Mouse (Mus musculus): ENCODE measurements around the gene Nrm. TPM values are rescaled to one million over a fixed set of nuclear protein-coding genes. Genes with fewer than 3 reads are reported as not detected.
A peak's percentile ranks its signal among the peaks of the same experiment; 100 is the strongest.

Gene Nrm
- total and polyA plus RNA-seq, 2 experiments from 2014 or later = 11.8 to 12.1 TPM

GRCm38 (mm10) chr17:35903343-35903991, 42.3 kb downstream of the Nrm start:
- 89% methylated on average over 9 of the region's 9 CpGs for WGBS
- Histone ChIP-seq H3K4me2 (ENCODE audit: low read depth, low read length, poor library complexity, severe bottlenecking) (no peak overlapping the region), H3K27ac (ENCODE audit: low read depth, low read length) (no peak overlapping the region), H3K4me3 (ENCODE audit: low read depth, low read length) (no peak overlapping the region), H3K27me3 (ENCODE audit: insufficient read depth, low read length) (no peaks in the 10 kb centered on the region), H3K4me1 (ENCODE audit: insufficient read depth, low read length) (peaks cover 2% of the 10 kb centered on the region), H3K9ac (replicated peaks; ENCODE audit: low read length, poor library complexity, severe bottlenecking) (no peak overlapping the region), H3K36me3 (ENCODE audit: insufficient read depth, low read length) (peaks cover 56% of the 10 kb centered on the region), H3K9me3 (ENCODE audit: low read length) (no peaks in the 10 kb centered on the region)
- no peak for TF ChIP-seq CTCF (IDR thresholded peaks at IDR 0.05)
- DNase-seq (ENCODE audit: low spot score) (peak; percentile 33), ATAC-seq (ENCODE audit: low FRiP score) (no peak)

DNA sequence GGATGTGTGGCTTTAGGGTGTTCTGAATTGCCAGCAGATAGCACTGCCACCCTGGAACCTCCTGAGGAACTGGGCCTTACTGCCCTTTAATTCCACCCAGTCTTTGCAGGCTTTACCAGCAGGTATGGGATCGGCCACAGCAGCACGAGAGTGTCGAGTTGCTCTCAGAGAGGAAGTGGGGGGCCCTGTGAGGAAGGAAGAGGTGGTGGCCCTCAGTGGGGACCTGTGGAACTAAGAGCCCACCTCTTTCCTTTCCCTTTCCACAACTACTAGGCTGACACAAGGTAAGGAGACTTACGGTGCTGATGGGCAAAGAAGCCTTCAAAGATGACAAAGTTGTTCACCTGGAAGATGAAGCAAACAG, 42.9 kb downstream of the Nrm start:
- Histone ChIP-seq H3K9ac (replicated peaks; ENCODE audit: low read length, poor library complexity, severe bottlenecking) (no peak overlapping the region), H3K9me3 (ENCODE audit: low read length) (no peaks in the 10 kb centered on the region), H3K4me2 (ENCODE audit: low read depth, low read length, poor library complexity, severe bottlenecking) (no peak overlapping the region), H3K36me3 (ENCODE audit: insufficient read depth, low read length) (peaks cover 56% of the 10 kb centered on the region), H3K27me3 (ENCODE audit: insufficient read depth, low read length) (no peaks in the 10 kb centered on the region), H3K27ac (ENCODE audit: low read depth, low read length) (no peak overlapping the region), H3K4me3 (ENCODE audit: low read depth, low read length) (no peak overlapping the region), H3K4me1 (ENCODE audit: insufficient read depth, low read length) (peaks cover 7% of the 10 kb centered on the region)
- no peak for TF ChIP-seq CTCF (IDR thresholded peaks at IDR 0.05)
- 83% methylated on average over 4 of the region's 4 CpGs for WGBS
- DNase-seq (ENCODE audit: low spot score) = no peak
- no peak for ATAC-seq (ENCODE audit: low FRiP score)

GRCm38 (mm10) chr17:35905587-35905986, 44.5 kb downstream of the Nrm start:
- Histone ChIP-seq H3K4me2 (ENCODE audit: low read depth, low read length, poor library complexity, severe bottlenecking) (no peak overlapping the region), H3K27ac (ENCODE audit: low read depth, low read length) (no peak overlapping the region), H3K36me3 (ENCODE audit: insufficient read depth, low read length) (peaks cover 46% of the 10 kb centered on the region), H3K9ac (replicated peaks; ENCODE audit: low read length, poor library complexity, severe bottlenecking) (no peak overlapping the region), H3K4me3 (ENCODE audit: low read depth, low read length) (no peak overlapping the region), H3K27me3 (ENCODE audit: insufficient read depth, low read length) (no peaks in the 10 kb centered on the region), H3K9me3 (ENCODE audit: low read length) (no peaks in the 10 kb centered on the region), H3K4me1 (ENCODE audit: insufficient read depth, low read length) (peaks cover 8% of the 10 kb centered on the region)
- WGBS = 100% methylated on average over 1 of the region's 1 CpGs
- TF ChIP-seq CTCF (IDR thresholded peaks at IDR 0.05) = no peak
- no peak for ATAC-seq (ENCODE audit: low FRiP score)
- no peak for DNase-seq (ENCODE audit: low spot score)

- ATAC-seq (ENCODE audit: low FRiP score) (no peak), DNase-seq (ENCODE audit: low spot score) (no peak)
- Histone ChIP-seq H3K9ac (replicated peaks; ENCODE audit: low read length, poor library complexity, severe bottlenecking) (no peak overlapping the region), H3K9me3 (ENCODE audit: low read length) (no peaks in the 10 kb centered on the region), H3K27me3 (ENCODE audit: insufficient read depth, low read length) (no peaks in the 10 kb centered on the region), H3K36me3 (ENCODE audit: insufficient read depth, low read length) (peaks cover 30% of the 10 kb centered on the region), H3K27ac (ENCODE audit: low read depth, low read length) (no peak overlapping the region), H3K4me3 (ENCODE audit: low read depth, low read length) (no peak overlapping the region), H3K4me1 (ENCODE audit: insufficient read depth, low read length) (peaks cover 8% of the 10 kb centered on the region), H3K4me2 (ENCODE audit: low read depth, low read length, poor library complexity, severe bottlenecking) (no peak overlapping the region)
- WGBS = 81% methylated on average over 2 of the region's 2 CpGs
- TF ChIP-seq CTCF (IDR thresholded peaks at IDR 0.05) = peak; percentile 40
Observed at GRCm38 (mm10) chr17:35907609-35908008, 46.5 kb downstream of the Nrm start.

GRCm38 (mm10) chr17:35909186-35909918, 48.2 kb downstream of the Nrm start:
- Histone ChIP-seq H3K4me3 (ENCODE audit: low read depth, low read length) (peak overlapping the region; percentile 60), H3K27me3 (ENCODE audit: insufficient read depth, low read length) (no peaks in the 10 kb centered on the region), H3K9me3 (ENCODE audit: low read length) (no peaks in the 10 kb centered on the region), H3K27ac (ENCODE audit: low read depth, low read length) (peak overlapping the region; percentile 79), H3K4me2 (ENCODE audit: low read depth, low read length, poor library complexity, severe bottlenecking) (peak overlapping the region; percentile 83), H3K4me1 (ENCODE audit: insufficient read depth, low read length) (peaks cover 8% of the 10 kb centered on the region), H3K9ac (replicated peaks; ENCODE audit: low read length, poor library complexity, severe bottlenecking) (peak overlapping the region; percentile 82), H3K36me3 (ENCODE audit: insufficient read depth, low read length) (peaks cover 17% of the 10 kb centered on the region)
- WGBS = 23% methylated on average over 20 of the region's 20 CpGs
- ATAC-seq (ENCODE audit: low FRiP score) = peak; percentile 33
- DNase-seq (ENCODE audit: low spot score) = no peak
- TF ChIP-seq CTCF (IDR thresholded peaks at IDR 0.05) = 0 out of 2 replicates have a peak, but pooled peaks have one; percentile 1

GRCm38 (mm10) chr17:35909919-35910369, 48.8 kb downstream of the Nrm start, which contains the start of gene Atat1:
Gene Atat1, minus strand, starts transcription at chr17:35910075.
- ATAC-seq (ENCODE audit: low FRiP score) = peak; percentile 94

More at GRCm38 (mm10) chr17:35909919-35910369, 48.8 kb downstream of the Nrm start, which contains the start of gene Atat1:
- 0 out of 2 replicates have a peak, but pooled peaks have one; percentile 0 for TF ChIP-seq CTCF (IDR thresholded peaks at IDR 0.05)
- peaks cover 8% of the 10 kb centered on the region for H3K4me1 ChIP-seq (ENCODE audit: insufficient read depth, low read length)
- peak; percentile 96 for DNase-seq (ENCODE audit: low spot score)
- no peaks in the 10 kb centered on the region for H3K27me3 ChIP-seq (ENCODE audit: insufficient read depth, low read length)
- peaks cover 14% of the 10 kb centered on the region for H3K36me3 ChIP-seq (ENCODE audit: insufficient read depth, low read length)
- H3K4me3 ChIP-seq (ENCODE audit: low read depth, low read length) = peak within 1 kb of the TSS; percentile 60
- peak within 1 kb of the TSS; percentile 83 for H3K4me2 ChIP-seq (ENCODE audit: low read depth, low read length, poor library complexity, severe bottlenecking)
- no peaks in the 10 kb centered on the region for H3K9me3 ChIP-seq (ENCODE audit: low read length)
- 2% methylated on average over 25 of the region's 25 CpGs for WGBS
- peak within 1 kb of the TSS; percentile 82 for H3K9ac ChIP-seq (replicated peaks; ENCODE audit: low read length, poor library complexity, severe bottlenecking)
- peak within 1 kb of the TSS; percentile 79 for H3K27ac ChIP-seq (ENCODE audit: low read depth, low read length)

Data from midbrain, postnatal 0 days (tissue).